Mouse (Mus musculus) bone marrow, adult 2 months (tissue): ENCODE results near the gene B3galt1.

Source experiments
- CTCF ChIP-seq: fragments of 200-500 bp; IDR thresholded peaks from 2 replicates; pipeline ENCODE4 v1.5.1; 2011; ENCODE audit warnings: low read length, control low read depth; ENCODE audit not compliant: control insufficient read depth, insufficient read depth
- POLR2A ChIP-seq: fragments of 200-500 bp; IDR thresholded peaks from 2 replicates; pipeline ENCODE4 v1.6.1; 2011; ENCODE audit warnings: low read depth, mild to moderate bottlenecking, control low read depth, low read length, borderline replicate concordance; ENCODE audit not compliant: control insufficient read depth

DNA sequence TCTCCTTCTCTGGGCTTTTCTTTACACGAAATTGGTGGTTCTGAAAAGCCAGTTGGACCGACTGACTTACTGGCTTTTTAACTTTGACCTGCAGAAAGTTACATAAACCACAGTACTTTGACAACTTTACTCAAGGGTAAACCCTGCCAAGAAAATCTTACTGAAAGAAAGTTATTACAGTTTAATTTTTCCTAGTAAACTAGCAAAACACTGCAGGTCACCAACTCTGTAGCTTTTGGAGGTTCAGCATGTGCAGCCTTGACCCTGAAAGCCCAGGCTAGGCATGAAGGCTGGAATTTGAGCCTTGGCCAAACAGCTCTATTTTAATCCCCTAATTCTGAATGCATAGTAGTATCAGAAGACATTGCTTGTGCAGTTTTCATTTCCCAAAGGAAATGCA is 391.9 kb downstream of the B3galt1 start:
- TF ChIP-seq CTCF, result no peak
- no peak for TF ChIP-seq POLR2A
